Mouse (Mus musculus) ES-Bruce4 (cell line): ENCODE data around the gene Arhgap18. TPM values are rescaled to one million over a fixed set of nuclear protein-coding genes. Genes with fewer than 3 reads are reported as not detected.

Experiments used
- H3K27ac ChIP-seq: 2 replicates; pipeline ENCODE4 v1.5.1; 2012; ENCODE audit warnings: low read length, inconsistent platforms; ENCODE audit not compliant: insufficient read depth
- H3K27me3 ChIP-seq: 2 replicates; pipeline ENCODE4 v1.6.1; 2012; ENCODE audit warnings: mild to moderate bottlenecking, low read length, inconsistent platforms; ENCODE audit not compliant: control insufficient read depth, poor library complexity, insufficient read depth, severe bottlenecking
- H3K36me3 ChIP-seq: 2 replicates; pipeline ENCODE4 v1.6.1; 2012; ENCODE audit warnings: inconsistent platforms, mild to moderate bottlenecking, low read length, moderate library complexity; ENCODE audit not compliant: control insufficient read depth, poor library complexity, insufficient read depth, severe bottlenecking
- H3K4me1 ChIP-seq: one replicate; pipeline ENCODE4 v1.8.1; 2011; ENCODE audit warnings: low read length; ENCODE audit not compliant: control insufficient read depth, insufficient read depth
- H3K4me3 ChIP-seq: 2 replicates; pipeline ENCODE4 v1.5.1; 2011; ENCODE audit warnings: low read depth, mild to moderate bottlenecking, low read length
- H3K9ac ChIP-seq: 2 replicates; pipeline ENCODE4 v1.6.1; 2012; ENCODE audit warnings: low read depth, mild to moderate bottlenecking, inconsistent platforms; ENCODE audit not compliant: poor library complexity, severe bottlenecking
- H3K9me3 ChIP-seq: replicated peaks from 2 replicates; pipeline ENCODE4 v1.6.1; 2012; ENCODE audit warnings: mild to moderate bottlenecking, low read length, inconsistent platforms; ENCODE audit not compliant: control insufficient read depth, poor library complexity, insufficient read depth, severe bottlenecking
- CTCF ChIP-seq: IDR thresholded peaks from one replicate; pipeline ENCODE4 v1.8.1; 2011; ENCODE audit warnings: low read depth, low read length
- EP300 ChIP-seq: IDR thresholded peaks from 2 replicates; pipeline ENCODE4 v1.6.1; 2011; ENCODE audit warnings: low read depth, low read length; ENCODE audit not compliant: insufficient read depth
- POLR2A ChIP-seq: IDR thresholded peaks from one replicate; pipeline ENCODE4 v1.8.1; 2011; ENCODE audit warnings: low read length; ENCODE audit not compliant: insufficient read depth
- polyA plus RNA-seq: library from polyadenylated mRNA; stranded (reverse); fragments of >200 nt; gene quantifications from 2 replicates; pipeline ENCODE4 v1.2.4, GENCODE M21; 2011; ENCODE audit warnings: low read depth; ENCODE audit not compliant: missing spikeins, insufficient read depth, insufficient read length

The Arhgap18 gene
- polyA plus RNA-seq, 1 experiment, result 6.9 TPM

GRCm38 (mm10) chr10:26791810-26792209 is 38.6 kb downstream of the Arhgap18 start:
- no peak for TF ChIP-seq EP300
- TF ChIP-seq CTCF, result no peak
- TF ChIP-seq POLR2A, result no peak
- H3K9me3 ChIP-seq, result no peaks in the 10 kb centered on the region
- H3K4me1 ChIP-seq, result no peaks in the 10 kb centered on the region
- no peak overlapping the region for H3K9ac ChIP-seq
- H3K36me3 ChIP-seq, result no peaks in the 10 kb centered on the region
- H3K4me3 ChIP-seq, result no peak overlapping the region
- H3K27me3 ChIP-seq, result no peaks in the 10 kb centered on the region
- no peak overlapping the region for H3K27ac ChIP-seq

- no peaks in the 10 kb centered on the region for H3K9me3 ChIP-seq
- H3K27ac ChIP-seq, result no peak overlapping the region
- H3K36me3 ChIP-seq, result no peaks in the 10 kb centered on the region
- TF ChIP-seq CTCF (no peak), POLR2A (no peak), EP300 (no peak)
- no peaks in the 10 kb centered on the region for H3K27me3 ChIP-seq
- H3K4me3 ChIP-seq, result no peak overlapping the region
- no peak overlapping the region for H3K9ac ChIP-seq
- H3K4me1 ChIP-seq, result no peaks in the 10 kb centered on the region
Observed at GRCm38 (mm10) chr10:26793013-26793412, 39.8 kb downstream of the Arhgap18 start.

GRCm38 (mm10) chr10:26796432-26797286 is 43.4 kb downstream of the Arhgap18 start:
- Histone ChIP-seq H3K9me3 (no peaks in the 10 kb centered on the region), H3K27ac (no peak overlapping the region), H3K27me3 (no peaks in the 10 kb centered on the region), H3K9ac (no peak overlapping the region), H3K36me3 (no peaks in the 10 kb centered on the region), H3K4me3 (no peak overlapping the region), H3K4me1 (peaks cover 1% of the 10 kb centered on the region)
- TF ChIP-seq POLR2A (no peak), CTCF (no peak), EP300 (no peak)

GRCm38 (mm10) chr10:26797287-26797672 is 44.1 kb downstream of the Arhgap18 start:
- Histone ChIP-seq H3K27ac (no peak overlapping the region), H3K4me3 (no peak overlapping the region), H3K4me1 (peaks cover 1% of the 10 kb centered on the region), H3K9me3 (no peaks in the 10 kb centered on the region), H3K9ac (no peak overlapping the region), H3K36me3 (no peaks in the 10 kb centered on the region), H3K27me3 (no peaks in the 10 kb centered on the region)
- TF ChIP-seq CTCF (no peak), POLR2A (no peak), EP300 (no peak)

GRCm38 (mm10) chr10:26798752-26799411 is 45.7 kb downstream of the Arhgap18 start:
- H3K9ac ChIP-seq, result no peak overlapping the region
- H3K27ac ChIP-seq, result no peak overlapping the region
- H3K9me3 ChIP-seq, result no peaks in the 10 kb centered on the region
- TF ChIP-seq CTCF (no peak), POLR2A (no peak), EP300 (no peak)
- no peaks in the 10 kb centered on the region for H3K27me3 ChIP-seq
- no peak overlapping the region for H3K4me3 ChIP-seq
- peaks cover 1% of the 10 kb centered on the region for H3K4me1 ChIP-seq
- H3K36me3 ChIP-seq, result no peaks in the 10 kb centered on the region

GRCm38 (mm10) chr10:26799562-26800051 is 46.4 kb downstream of the Arhgap18 start:
- Histone ChIP-seq H3K36me3 (no peaks in the 10 kb centered on the region), H3K27ac (no peak overlapping the region), H3K9ac (no peak overlapping the region), H3K9me3 (no peaks in the 10 kb centered on the region), H3K4me3 (no peak overlapping the region), H3K27me3 (no peaks in the 10 kb centered on the region), H3K4me1 (peaks cover 1% of the 10 kb centered on the region)
- TF ChIP-seq POLR2A (no peak), CTCF (no peak), EP300 (no peak)
